Mouse (Mus musculus): ENCODE data around the gene Mical2. TPM values are rescaled to one million over a fixed set of nuclear protein-coding genes. Genes with fewer than 3 reads are reported as not detected.

Gene Mical2
- total and polyA plus RNA-seq, 3 experiments: 0.22 TPM; not detected in 2

DNA sequence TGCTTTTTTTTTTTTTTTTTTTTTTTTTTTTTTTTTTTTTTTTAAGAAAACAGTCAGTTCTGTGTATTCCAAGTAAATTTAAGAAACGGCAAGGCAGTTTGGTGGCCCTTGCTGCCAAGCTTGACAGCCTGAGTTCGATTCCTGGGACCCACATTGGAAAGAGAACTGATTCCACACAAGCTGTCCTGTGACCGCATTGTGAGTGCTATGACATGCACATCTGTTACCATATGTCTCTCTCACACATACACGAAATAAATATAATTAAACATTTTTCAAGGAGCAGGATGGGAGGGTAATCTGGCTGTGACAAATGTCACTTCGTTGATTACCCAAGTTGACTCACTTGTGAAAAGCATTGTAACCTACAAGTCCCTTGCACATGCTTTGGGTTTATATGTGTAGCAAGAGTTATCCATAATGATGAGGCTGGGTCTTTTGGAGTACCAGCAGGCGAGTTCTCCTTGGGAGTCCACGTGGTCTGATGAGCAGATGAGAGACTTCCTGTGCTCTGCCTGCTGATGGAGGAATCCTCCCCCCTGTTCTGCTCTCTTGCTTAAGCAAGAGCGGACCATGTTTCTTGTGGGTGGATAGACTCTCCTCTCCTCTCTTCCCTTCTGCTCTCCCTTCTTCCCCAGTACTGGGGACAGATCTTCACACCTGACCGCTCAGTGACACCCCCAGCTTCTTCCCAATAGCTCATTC, 58.1 kb downstream of the Mical2 start:
- TF ChIP-seq GATA2 (IDR thresholded peaks at IDR 0.05; ENCODE audit: borderline replicate concordance, low read depth, low read length) (no peak), GATA1 (IDR thresholded peaks at IDR 0.05; ENCODE audit: borderline replicate concordance, low read length) (no peak), POLR2AphosphoS5 (IDR thresholded peaks at IDR 0.05; ENCODE audit: insufficient replicate concordance, low read depth, low read length) (no peak), CTCF (IDR thresholded peaks at IDR 0.05; ENCODE audit: low read depth, low read length) (no peak), TAL1 (conservative IDR thresholded peaks at IDR 0.05; ENCODE audit: low read depth, low read length) (no peak)
- ATAC-seq (ENCODE audit: extremely low read depth, insufficient number of reproducible peaks, low FRiP score, poor library complexity, severe bottlenecking) (no peak), DNase-seq (ENCODE audit: low spot score) (no peak)
- no peaks in the 10 kb centered on the region for H3K4me1 ChIP-seq (ENCODE audit: insufficient read depth, low read depth, low read length)
- no peaks in the 10 kb centered on the region for H3K36me3 ChIP-seq (replicated peaks)
- H3K27me3 ChIP-seq (ENCODE audit: insufficient read depth, low read length): no peaks in the 10 kb centered on the region
- H3K9me3 ChIP-seq (replicated peaks): peaks cover 14% of the 10 kb centered on the region
- H3K4me3 ChIP-seq (ENCODE audit: low read depth, low read length): no peak overlapping the region

- no peaks in the 10 kb centered on the region for H3K36me3 ChIP-seq (replicated peaks)
- DNase-seq (ENCODE audit: low spot score): no peak
- peaks cover 18% of the 10 kb centered on the region for H3K9me3 ChIP-seq (replicated peaks)
- no peak for ATAC-seq (ENCODE audit: extremely low read depth, insufficient number of reproducible peaks, low FRiP score, poor library complexity, severe bottlenecking)
- TF ChIP-seq GATA1 (IDR thresholded peaks at IDR 0.05; ENCODE audit: borderline replicate concordance, low read length): no peak
- no peak for TF ChIP-seq TAL1 (conservative IDR thresholded peaks at IDR 0.05; ENCODE audit: low read depth, low read length)
- no peak for TF ChIP-seq GATA2 (IDR thresholded peaks at IDR 0.05; ENCODE audit: borderline replicate concordance, low read depth, low read length)
- no peak for TF ChIP-seq POLR2AphosphoS5 (IDR thresholded peaks at IDR 0.05; ENCODE audit: insufficient replicate concordance, low read depth, low read length)
- no peak for TF ChIP-seq CTCF (IDR thresholded peaks at IDR 0.05; ENCODE audit: low read depth, low read length)
- H3K4me3 ChIP-seq (ENCODE audit: low read depth, low read length): no peak overlapping the region
- no peaks in the 10 kb centered on the region for H3K4me1 ChIP-seq (ENCODE audit: insufficient read depth, low read depth, low read length)
- no peaks in the 10 kb centered on the region for H3K27me3 ChIP-seq (ENCODE audit: insufficient read depth, low read length)
Measured at GRCm38 (mm10) chr7:112285573-112285972, 59.9 kb downstream of the Mical2 start.

DNA sequence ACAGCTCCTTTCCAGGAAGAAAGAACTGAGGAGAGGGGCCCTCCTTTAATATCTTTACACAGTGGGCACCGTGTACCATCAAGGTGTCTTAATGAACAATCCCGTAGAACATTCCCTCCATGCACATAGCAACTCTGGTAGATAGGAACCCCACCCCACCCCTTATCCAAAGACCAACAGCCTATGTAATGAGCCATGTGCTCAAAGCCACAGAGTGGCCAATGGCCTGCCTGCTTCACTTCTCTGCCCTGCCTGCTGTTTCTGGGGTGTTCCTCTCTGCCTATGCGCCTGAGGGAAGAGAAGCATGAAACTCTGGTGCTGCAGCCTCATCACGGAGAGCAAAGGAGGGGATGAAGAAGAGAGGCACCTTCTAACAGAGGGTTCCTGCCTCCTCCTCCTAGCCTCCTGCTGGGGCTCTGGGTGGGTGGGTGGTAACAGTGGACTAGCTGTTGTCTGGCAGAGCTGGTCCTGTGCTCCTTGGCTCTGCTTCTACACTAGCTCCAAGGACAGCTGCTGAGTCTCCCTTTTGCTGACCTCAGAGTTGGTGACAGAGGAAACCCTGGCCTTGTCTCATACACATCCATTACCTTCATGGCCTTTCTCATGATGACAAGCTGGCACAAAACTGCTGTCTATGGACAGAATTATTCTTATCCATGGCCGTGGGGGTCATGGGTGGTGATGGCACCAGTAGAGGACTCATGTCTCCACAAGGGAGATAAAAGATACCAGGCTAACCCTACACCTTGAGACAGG, 62.9 kb downstream of the Mical2 start:
- ATAC-seq (ENCODE audit: extremely low read depth, insufficient number of reproducible peaks, low FRiP score, poor library complexity, severe bottlenecking): no peak
- Histone ChIP-seq H3K9me3 (replicated peaks) (peaks cover 17% of the 10 kb centered on the region), H3K27me3 (ENCODE audit: insufficient read depth, low read length) (no peaks in the 10 kb centered on the region), H3K36me3 (replicated peaks) (no peaks in the 10 kb centered on the region), H3K4me1 (ENCODE audit: insufficient read depth, low read depth, low read length) (no peaks in the 10 kb centered on the region), H3K4me3 (ENCODE audit: low read depth, low read length) (no peak overlapping the region)
- no peak for DNase-seq (ENCODE audit: low spot score)
- TF ChIP-seq GATA2 (IDR thresholded peaks at IDR 0.05; ENCODE audit: borderline replicate concordance, low read depth, low read length) (no peak), GATA1 (IDR thresholded peaks at IDR 0.05; ENCODE audit: borderline replicate concordance, low read length) (no peak), TAL1 (conservative IDR thresholded peaks at IDR 0.05; ENCODE audit: low read depth, low read length) (no peak), CTCF (IDR thresholded peaks at IDR 0.05; ENCODE audit: low read depth, low read length) (no peak), POLR2AphosphoS5 (IDR thresholded peaks at IDR 0.05; ENCODE audit: insufficient replicate concordance, low read depth, low read length) (no peak)

DNA sequence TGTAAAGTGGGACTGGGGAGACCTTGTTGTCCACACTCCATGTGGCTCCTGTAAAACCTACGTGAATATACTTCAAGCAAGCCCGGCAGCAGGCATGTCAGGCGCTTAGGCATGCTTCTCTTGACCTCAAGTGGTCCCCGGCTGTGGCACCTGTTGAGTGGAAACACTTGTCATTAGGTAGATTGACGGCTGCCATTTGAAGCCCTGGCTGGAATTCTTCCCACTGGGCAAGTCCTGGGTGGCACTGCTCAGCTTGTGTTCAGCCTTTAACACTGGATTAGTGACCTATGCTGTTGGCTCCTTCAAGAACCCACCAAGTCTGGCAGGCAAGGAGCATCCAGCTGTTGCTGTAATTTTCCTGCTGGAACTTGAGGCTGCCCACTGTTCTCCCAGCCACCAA, 63.9 kb downstream of the Mical2 start:
- Histone ChIP-seq H3K36me3 (replicated peaks) (no peaks in the 10 kb centered on the region), H3K27me3 (ENCODE audit: insufficient read depth, low read length) (no peaks in the 10 kb centered on the region), H3K4me3 (ENCODE audit: low read depth, low read length) (no peak overlapping the region), H3K9me3 (replicated peaks) (peaks cover 21% of the 10 kb centered on the region), H3K4me1 (ENCODE audit: insufficient read depth, low read depth, low read length) (no peaks in the 10 kb centered on the region)
- DNase-seq (ENCODE audit: low spot score) (no peak), ATAC-seq (ENCODE audit: extremely low read depth, insufficient number of reproducible peaks, low FRiP score, poor library complexity, severe bottlenecking) (no peak)
- TF ChIP-seq CTCF (IDR thresholded peaks at IDR 0.05; ENCODE audit: low read depth, low read length) (no peak), GATA2 (IDR thresholded peaks at IDR 0.05; ENCODE audit: borderline replicate concordance, low read depth, low read length) (no peak), GATA1 (IDR thresholded peaks at IDR 0.05; ENCODE audit: borderline replicate concordance, low read length) (no peak), POLR2AphosphoS5 (IDR thresholded peaks at IDR 0.05; ENCODE audit: insufficient replicate concordance, low read depth, low read length) (no peak), TAL1 (conservative IDR thresholded peaks at IDR 0.05; ENCODE audit: low read depth, low read length) (no peak)

GRCm38 (mm10) chr7:112289990-112290389, 64.3 kb downstream of the Mical2 start:
- Histone ChIP-seq H3K4me1 (ENCODE audit: insufficient read depth, low read depth, low read length) (no peaks in the 10 kb centered on the region), H3K9me3 (replicated peaks) (peaks cover 21% of the 10 kb centered on the region), H3K27me3 (ENCODE audit: insufficient read depth, low read length) (no peaks in the 10 kb centered on the region), H3K36me3 (replicated peaks) (no peaks in the 10 kb centered on the region), H3K4me3 (ENCODE audit: low read depth, low read length) (no peak overlapping the region)
- DNase-seq (ENCODE audit: low spot score) (no peak), ATAC-seq (ENCODE audit: extremely low read depth, insufficient number of reproducible peaks, low FRiP score, poor library complexity, severe bottlenecking) (no peak)
- TF ChIP-seq TAL1 (conservative IDR thresholded peaks at IDR 0.05; ENCODE audit: low read depth, low read length) (no peak), POLR2AphosphoS5 (IDR thresholded peaks at IDR 0.05; ENCODE audit: insufficient replicate concordance, low read depth, low read length) (no peak), GATA1 (IDR thresholded peaks at IDR 0.05; ENCODE audit: borderline replicate concordance, low read length) (no peak), GATA2 (IDR thresholded peaks at IDR 0.05; ENCODE audit: borderline replicate concordance, low read depth, low read length) (no peak), CTCF (IDR thresholded peaks at IDR 0.05; ENCODE audit: low read depth, low read length) (no peak)

- no peak overlapping the region for H3K4me3 ChIP-seq (ENCODE audit: low read depth, low read length)
- TF ChIP-seq CTCF (IDR thresholded peaks at IDR 0.05; ENCODE audit: low read depth, low read length): no peak
- no peak for TF ChIP-seq GATA2 (IDR thresholded peaks at IDR 0.05; ENCODE audit: borderline replicate concordance, low read depth, low read length)
- TF ChIP-seq GATA1 (IDR thresholded peaks at IDR 0.05; ENCODE audit: borderline replicate concordance, low read length): no peak
- no peak for TF ChIP-seq POLR2AphosphoS5 (IDR thresholded peaks at IDR 0.05; ENCODE audit: insufficient replicate concordance, low read depth, low read length)
- no peak for TF ChIP-seq TAL1 (conservative IDR thresholded peaks at IDR 0.05; ENCODE audit: low read depth, low read length)
- H3K36me3 ChIP-seq (replicated peaks): no peaks in the 10 kb centered on the region
- no peaks in the 10 kb centered on the region for H3K4me1 ChIP-seq (ENCODE audit: insufficient read depth, low read depth, low read length)
- H3K27me3 ChIP-seq (ENCODE audit: insufficient read depth, low read length): no peaks in the 10 kb centered on the region
- H3K9me3 ChIP-seq (replicated peaks): peaks cover 26% of the 10 kb centered on the region
- no peak for ATAC-seq (ENCODE audit: extremely low read depth, insufficient number of reproducible peaks, low FRiP score, poor library complexity, severe bottlenecking)
- DNase-seq (ENCODE audit: low spot score): no peak
Measured at GRCm38 (mm10) chr7:112293456-112294104, 67.9 kb downstream of the Mical2 start.

Data from G1E (cell line).